Mouse (Mus musculus) thymus, adult 2 months (tissue): ENCODE results near the gene Iffo2.

Experiments
- CTCF ChIP-seq: fragments of 200-500 bp; IDR thresholded peaks from 2 replicates; pipeline ENCODE4 v1.5.1; 2012; ENCODE audit warnings: mild to moderate bottlenecking, control low read depth, low read length, moderate library complexity, borderline replicate concordance; ENCODE audit not compliant: control insufficient read depth, poor library complexity, insufficient read depth; ENCODE audit errors: extremely low read depth
- POLR2A ChIP-seq: fragments of 200-500 bp; IDR thresholded peaks from 2 replicates; pipeline ENCODE4 v1.6.1; 2012; ENCODE audit warnings: mild to moderate bottlenecking, low read length, control low read depth, moderate library complexity; ENCODE audit not compliant: control insufficient read depth, poor library complexity, insufficient read depth; ENCODE audit errors: extremely low read depth

DNA sequence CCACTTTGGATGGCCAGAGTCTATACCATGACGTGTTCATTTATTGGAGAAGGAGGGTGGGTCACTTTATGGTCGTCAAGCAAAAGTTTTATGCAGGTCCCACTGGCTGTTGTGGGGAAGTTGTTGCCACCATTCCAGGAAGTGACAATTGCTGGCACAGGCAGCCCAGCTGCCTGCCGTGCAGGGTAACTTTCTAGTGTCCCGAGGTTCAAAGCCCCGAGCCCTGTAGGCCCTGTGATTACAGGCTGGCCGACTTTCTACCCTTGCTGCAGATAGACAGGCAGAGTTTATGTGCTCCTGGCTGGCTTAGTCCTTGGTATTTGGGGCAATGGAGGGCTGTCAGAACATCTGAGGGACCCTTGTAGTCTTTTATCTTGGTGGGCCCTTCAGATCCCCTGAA lies 49.1 kb downstream of the Iffo2 start:
- TF ChIP-seq CTCF (no peak), POLR2A (no peak)
